Mouse (Mus musculus) neural tube, embryonic 14.5 days (tissue): ENCODE data around the gene Rad54l2. TPM values are rescaled to one million over a fixed set of nuclear protein-coding genes. Genes with fewer than 3 reads are reported as not detected.

Experiments
- ATAC-seq: fragments of 200-750 bp; cut with Nextera tagmentation; 2 replicates; pipeline ENCODE4 v1.8.0; 2017; ENCODE audit warnings: low read depth, mild to moderate bottlenecking, moderate TSS enrichment, moderate library complexity
- H3K27ac ChIP-seq: fragments of 300-500 bp; sonication (generic); 2 replicates; pipeline ENCODE4 v1.5.1; 2014; ENCODE audit warnings: low read depth, mild to moderate bottlenecking, control low read depth, low read length, moderate library complexity, mixed read lengths
- H3K27me3 ChIP-seq: fragments of 300-500 bp; sonication (generic); 2 replicates; pipeline ENCODE4 v1.6.1; 2014; ENCODE audit warnings: low read length; ENCODE audit not compliant: control insufficient read depth, insufficient read depth
- H3K36me3 ChIP-seq: fragments of 300-500 bp; sonication (generic); 2 replicates; pipeline ENCODE4 v1.6.1; 2014; ENCODE audit warnings: low read length, mixed read lengths; ENCODE audit not compliant: control insufficient read depth, insufficient read depth
- H3K4me1 ChIP-seq: fragments of 300-500 bp; sonication (generic); 2 replicates; pipeline ENCODE4 v1.6.1; 2014; ENCODE audit warnings: low read length; ENCODE audit not compliant: control insufficient read depth, insufficient read depth
- H3K4me2 ChIP-seq: fragments of 300-500 bp; sonication (generic); 2 replicates; pipeline ENCODE4 v1.6.1; 2014; ENCODE audit warnings: mild to moderate bottlenecking, low read depth, low read length, control low read depth
- H3K4me3 ChIP-seq: fragments of 300-500 bp; sonication (generic); 2 replicates; pipeline ENCODE4 v1.5.1; 2014; ENCODE audit warnings: low read depth, low read length, control low read depth, mixed read lengths
- H3K9ac ChIP-seq: fragments of 300-500 bp; sonication (generic); replicated peaks from 2 replicates; pipeline ENCODE4 v1.6.1; 2014; ENCODE audit warnings: low read depth, mild to moderate bottlenecking, control low read depth, low read length, mixed read lengths
- H3K9me3 ChIP-seq: fragments of 300-500 bp; sonication (generic); 2 replicates; pipeline ENCODE4 v1.6.1; 2016; ENCODE audit warnings: low read length; ENCODE audit not compliant: control insufficient read depth
- WGBS: fragments of 180-500 bp; shearing (Covaris S2); extraction: QIAGEN DNeasy Blood & Tissue Kit; methylation state at CpG from one replicate; pipeline ENCODE4 v1.1.7; 2014; 5-methylcytosine and 5-hydroxymethylcytosine counted together
- polyA plus RNA-seq: library from polyadenylated mRNA; unstranded; fragments of >200 nt; fragmentation: Nextera tagmentation; extraction: Ambion mirVana; gene quantifications from 2 replicates; pipeline ENCODE4 v1.2.1, GENCODE M21; 2014

Rad54l2 gene
- polyA plus RNA-seq, 1 experiment from 2014 or later, result 5.7 TPM

DNA sequence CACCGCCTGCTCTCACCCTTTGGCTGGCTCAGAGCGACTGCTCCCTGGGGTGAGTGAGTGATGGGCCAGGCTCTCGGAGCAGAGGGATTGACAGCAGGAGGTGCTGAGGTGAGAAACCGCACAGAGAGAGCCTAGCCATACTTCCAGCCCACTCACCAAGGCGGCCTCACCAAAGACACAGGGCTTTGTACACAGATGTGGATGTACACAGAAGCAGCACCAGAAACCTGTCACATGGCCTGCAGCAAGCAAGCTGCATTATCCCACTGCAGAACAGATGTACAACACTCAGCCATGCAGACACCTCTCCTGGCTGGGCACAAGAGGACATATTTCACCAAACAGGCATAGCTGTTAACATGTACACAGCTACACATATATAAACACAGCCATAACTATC lies 131.4 kb downstream of the Rad54l2 start:
- Histone ChIP-seq H3K4me3 (no peak overlapping the region), H3K9me3 (no peaks in the 10 kb centered on the region), H3K9ac (no peak overlapping the region), H3K4me2 (no peak overlapping the region), H3K36me3 (peaks cover 16% of the 10 kb centered on the region), H3K27me3 (no peaks in the 10 kb centered on the region), H3K27ac (no peak overlapping the region), H3K4me1 (no peaks in the 10 kb centered on the region; the same call in 1 of the 2 replicates)
- WGBS, result 39% methylated on average over 5 of the region's 5 CpGs
- no peak for ATAC-seq

- Histone ChIP-seq H3K9ac (no peak overlapping the region), H3K27ac (no peak overlapping the region), H3K36me3 (peaks cover 8% of the 10 kb centered on the region), H3K4me1 (no peaks in the 10 kb centered on the region; the same call in 1 of the 2 replicates), H3K4me3 (no peak overlapping the region), H3K27me3 (no peaks in the 10 kb centered on the region), H3K9me3 (no peaks in the 10 kb centered on the region), H3K4me2 (no peak overlapping the region; the same call in 1 of the 2 replicates)
- WGBS, result 39% methylated on average over 5 of the region's 5 CpGs
- no peak for ATAC-seq
These were observed 132.2 kb downstream of the Rad54l2 start for GRCm38 (mm10) chr9:106656820-106657219.

- no peaks in the 10 kb centered on the region; the same call in 1 of the 2 replicates for H3K4me1 ChIP-seq
- WGBS, result 1% methylated on average over 29 of the region's 44 CpGs
- peaks cover 8% of the 10 kb centered on the region; the same call in 1 of the 2 replicates for H3K36me3 ChIP-seq
- no peak within 1 kb of the TSS for H3K27ac ChIP-seq
- peak; percentile 73 for ATAC-seq
- no peaks in the 10 kb centered on the region for H3K9me3 ChIP-seq
- peak within 1 kb of the TSS; percentile 71 for H3K4me2 ChIP-seq
- H3K9ac ChIP-seq, result peak within 1 kb of the TSS; percentile 66
- H3K4me3 ChIP-seq, result peak within 1 kb of the TSS; percentile 39
- no peaks in the 10 kb centered on the region for H3K27me3 ChIP-seq
These were observed 132.9 kb downstream of the Rad54l2 start, which contains the start of gene Grm2 for GRCm38 (mm10) chr9:106655884-106656720. Gene Grm2 (minus strand): TSS chr9:106656082.

DNA sequence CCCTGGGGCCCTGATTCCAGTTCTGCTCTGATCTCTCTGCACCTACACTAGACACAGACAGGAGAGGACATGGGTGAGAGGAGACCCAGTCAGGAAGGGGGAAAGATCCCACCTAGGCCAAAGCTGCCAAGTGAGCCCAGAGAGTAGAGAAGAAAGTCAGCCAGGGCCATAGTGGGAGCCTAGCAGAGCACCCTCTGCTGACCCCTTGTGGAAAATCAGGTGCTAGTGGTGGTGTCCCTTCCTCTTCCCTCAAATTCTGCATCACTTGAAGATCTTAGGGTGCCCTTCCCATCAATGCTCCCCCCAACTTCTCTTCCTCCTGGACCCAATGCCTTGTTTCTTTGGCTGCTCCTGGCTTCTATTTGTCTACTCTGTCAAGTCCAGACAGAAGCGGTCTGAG lies 136.3 kb downstream of the Rad54l2 start:
- 69% methylated on average over 1 of the region's 1 CpGs for WGBS
- Histone ChIP-seq H3K27me3 (no peaks in the 10 kb centered on the region), H3K27ac (no peak overlapping the region), H3K9ac (no peak overlapping the region), H3K9me3 (no peaks in the 10 kb centered on the region), H3K36me3 (no peaks in the 10 kb centered on the region), H3K4me1 (no peaks in the 10 kb centered on the region; the same call in 1 of the 2 replicates), H3K4me2 (no peak overlapping the region), H3K4me3 (no peak overlapping the region)
- no peak for ATAC-seq

DNA sequence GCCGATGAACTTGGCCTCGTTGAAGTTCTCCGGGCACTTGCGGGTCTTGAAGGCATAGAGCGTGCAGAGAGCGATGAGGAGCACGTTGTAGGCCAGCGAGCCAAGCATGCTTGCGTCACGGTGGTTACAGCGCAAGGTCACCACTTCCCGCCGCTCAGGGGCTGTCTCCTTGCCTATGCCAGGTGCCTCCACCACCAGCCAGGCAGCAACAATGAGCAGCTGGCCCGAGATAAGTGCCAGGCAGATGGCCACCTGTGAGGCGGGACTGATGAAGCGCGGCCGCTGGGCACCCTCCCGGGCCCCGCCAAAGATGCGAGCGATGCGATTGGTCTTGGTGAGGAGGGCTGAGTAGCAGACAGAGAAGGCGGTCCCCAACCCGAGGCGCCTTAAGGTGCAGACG lies 141.8 kb downstream of the Rad54l2 start:
- Histone ChIP-seq H3K9ac (no peak overlapping the region), H3K27ac (no peak overlapping the region), H3K36me3 (no peaks in the 10 kb centered on the region), H3K9me3 (no peaks in the 10 kb centered on the region), H3K27me3 (no peaks in the 10 kb centered on the region), H3K4me3 (no peak overlapping the region), H3K4me2 (no peak overlapping the region), H3K4me1 (no peaks in the 10 kb centered on the region)
- no peak for ATAC-seq
- WGBS, result 77% methylated on average over 27 of the region's 27 CpGs

DNA sequence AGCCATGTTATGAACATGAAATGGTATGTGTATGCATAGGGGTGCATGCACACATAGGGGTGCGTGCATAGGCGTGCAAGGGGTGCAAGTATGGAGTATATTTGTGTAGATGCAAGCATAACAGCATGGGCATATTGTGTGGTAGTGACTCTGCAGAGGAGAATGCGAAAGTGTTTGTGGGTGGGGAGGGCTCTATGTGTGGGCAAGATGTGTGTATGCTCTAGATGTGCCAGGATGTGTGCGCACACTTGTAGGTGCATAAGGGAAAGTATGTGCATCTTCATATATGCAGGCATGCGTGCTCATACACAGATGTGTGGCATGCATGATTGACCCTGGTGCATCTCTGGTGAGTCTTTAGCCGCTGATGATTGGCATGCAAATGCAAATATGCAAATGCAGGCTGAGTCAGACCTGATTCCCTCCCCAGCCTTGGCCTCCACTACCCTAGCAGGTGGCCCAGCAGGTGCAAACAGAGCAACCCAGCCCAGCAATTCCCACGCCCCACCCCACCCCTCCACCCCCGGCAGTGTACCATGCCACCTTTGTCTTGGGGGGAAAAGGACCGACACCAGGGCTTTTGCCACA lies 143.2 kb downstream of the Rad54l2 start:
- no peaks in the 10 kb centered on the region for H3K27me3 ChIP-seq
- no peaks in the 10 kb centered on the region for H3K9me3 ChIP-seq
- no peaks in the 10 kb centered on the region for H3K4me1 ChIP-seq
- H3K36me3 ChIP-seq, result no peaks in the 10 kb centered on the region
- WGBS, result 80% methylated on average over 9 of the region's 9 CpGs
- no peak for ATAC-seq
- H3K27ac ChIP-seq, result no peak overlapping the region
- H3K4me2 ChIP-seq, result no peak overlapping the region
- no peak overlapping the region for H3K9ac ChIP-seq
- no peak overlapping the region for H3K4me3 ChIP-seq

- H3K9me3 ChIP-seq, result no peaks in the 10 kb centered on the region
- no peak overlapping the region for H3K4me3 ChIP-seq
- H3K27ac ChIP-seq, result no peak overlapping the region
- H3K36me3 ChIP-seq, result no peaks in the 10 kb centered on the region
- ATAC-seq, result no peak
- no peaks in the 10 kb centered on the region for H3K27me3 ChIP-seq
- 77% methylated on average over 6 of the region's 6 CpGs for WGBS
- no peak overlapping the region for H3K4me2 ChIP-seq
- no peaks in the 10 kb centered on the region for H3K4me1 ChIP-seq
- H3K9ac ChIP-seq, result no peak overlapping the region
These were observed 145.2 kb downstream of the Rad54l2 start for GRCm38 (mm10) chr9:106643787-106644186.

GRCm38 (mm10) chr9:106643128-106643527 lies 145.9 kb downstream of the Rad54l2 start:
- Histone ChIP-seq H3K27me3 (no peaks in the 10 kb centered on the region), H3K9ac (no peak overlapping the region), H3K4me3 (no peak overlapping the region), H3K27ac (no peak overlapping the region), H3K9me3 (no peaks in the 10 kb centered on the region), H3K4me2 (no peak overlapping the region), H3K36me3 (no peaks in the 10 kb centered on the region), H3K4me1 (no peaks in the 10 kb centered on the region)
- no peak for ATAC-seq
- WGBS, result 31% methylated on average over 7 of the region's 7 CpGs

DNA sequence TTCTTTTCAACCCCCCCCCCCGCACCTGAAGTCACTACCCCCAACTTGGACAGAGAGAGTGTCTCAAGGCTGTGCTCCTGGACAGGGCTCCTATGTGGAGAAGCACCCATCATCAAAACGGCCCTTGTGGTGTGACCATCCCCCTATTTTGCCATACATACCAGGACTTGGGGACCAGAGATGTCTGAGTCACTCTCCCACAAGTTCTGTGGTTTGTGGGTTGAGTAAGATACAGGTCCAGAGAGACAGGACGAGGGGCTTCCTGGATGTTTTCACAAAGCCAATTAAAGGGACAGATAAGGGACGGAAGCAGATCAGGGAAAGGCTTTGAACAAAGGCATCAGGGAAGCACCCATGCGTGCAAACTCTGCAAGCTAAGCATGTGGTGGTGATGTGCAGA lies 147.6 kb downstream of the Rad54l2 start:
- H3K4me1 ChIP-seq, result no peaks in the 10 kb centered on the region
- no peak overlapping the region for H3K4me2 ChIP-seq
- H3K27ac ChIP-seq, result no peak overlapping the region
- no peak overlapping the region for H3K4me3 ChIP-seq
- WGBS, result 72% methylated on average over 5 of the region's 5 CpGs
- no peak overlapping the region for H3K9ac ChIP-seq
- no peaks in the 10 kb centered on the region for H3K9me3 ChIP-seq
- no peaks in the 10 kb centered on the region for H3K36me3 ChIP-seq
- no peaks in the 10 kb centered on the region for H3K27me3 ChIP-seq
- no peak for ATAC-seq
